Mouse (Mus musculus) thymus, postnatal 36 days (tissue): ENCODE data around the gene Trrap.
"Not testable (repeated sequence)": the region's sequence is repeated elsewhere in the genome, so short reads cannot be mapped to it uniquely, and the experiment has no call there.

Experiments
- DNase-seq, 2 experiments: peaks; one replicate each; pipeline ENCODE4 v3.0.0; 2022; ENCODE audit warnings: mixed read lengths in 2 of 2

Gene Trrap

DNA sequence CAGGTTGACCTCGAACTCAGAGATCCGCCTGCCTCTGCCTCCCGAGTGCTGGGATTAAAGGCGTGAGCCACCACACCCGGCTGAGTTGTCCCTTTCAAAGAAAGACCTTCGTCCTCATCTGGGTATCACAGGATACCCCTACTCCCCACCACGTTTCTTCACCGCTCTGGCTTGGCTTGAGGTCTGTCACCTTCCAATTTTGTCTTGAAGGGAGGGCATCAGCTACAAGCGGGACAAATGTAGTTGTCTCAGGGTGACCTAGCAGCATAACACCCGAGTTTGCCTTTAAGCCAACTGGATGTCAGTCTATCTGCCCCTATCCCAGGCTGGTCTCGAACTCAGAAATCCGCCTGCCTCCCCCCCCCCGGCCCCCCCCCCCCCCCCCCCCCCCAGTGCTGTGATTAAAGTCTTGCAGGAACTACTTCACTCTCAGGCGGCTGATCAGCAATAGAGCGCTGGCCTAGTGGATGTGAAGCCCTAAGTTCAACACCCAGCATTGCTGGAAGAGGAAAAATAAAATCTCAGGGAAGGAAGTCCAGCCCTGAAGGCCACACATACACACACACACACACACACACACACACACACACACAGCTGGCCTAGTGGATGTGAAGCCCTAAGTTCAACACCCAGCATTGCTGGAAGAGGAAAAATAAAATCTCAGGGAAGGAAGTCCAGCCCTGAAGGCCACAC is at the start of gene Trrap:
TSS of gene Trrap (plus strand) at position 627 of the 693 bp plus-strand sequence.
- DNase-seq: not testable (repeated sequence)

DNA sequence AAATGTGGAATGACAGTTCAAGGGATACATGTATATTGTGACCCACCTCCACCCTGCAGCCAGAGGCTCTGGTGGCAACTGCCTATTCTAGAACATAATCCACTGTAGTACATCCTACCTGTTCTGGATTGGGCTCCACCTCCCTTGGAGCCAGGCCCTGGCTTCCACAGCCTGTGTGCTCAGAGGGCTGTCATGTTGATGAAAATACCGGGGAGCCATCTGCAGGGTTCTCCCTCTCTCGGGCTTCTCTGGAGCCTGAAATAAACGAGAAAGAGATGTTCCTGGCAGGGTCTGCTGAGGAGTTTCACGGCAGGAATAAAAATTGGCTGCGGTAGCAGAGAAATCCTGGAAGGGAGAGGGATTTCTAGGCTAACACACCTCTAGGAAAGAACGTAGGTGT is 47.8 kb upstream of the Trrap start:
- no peak for DNase-seq

DNA sequence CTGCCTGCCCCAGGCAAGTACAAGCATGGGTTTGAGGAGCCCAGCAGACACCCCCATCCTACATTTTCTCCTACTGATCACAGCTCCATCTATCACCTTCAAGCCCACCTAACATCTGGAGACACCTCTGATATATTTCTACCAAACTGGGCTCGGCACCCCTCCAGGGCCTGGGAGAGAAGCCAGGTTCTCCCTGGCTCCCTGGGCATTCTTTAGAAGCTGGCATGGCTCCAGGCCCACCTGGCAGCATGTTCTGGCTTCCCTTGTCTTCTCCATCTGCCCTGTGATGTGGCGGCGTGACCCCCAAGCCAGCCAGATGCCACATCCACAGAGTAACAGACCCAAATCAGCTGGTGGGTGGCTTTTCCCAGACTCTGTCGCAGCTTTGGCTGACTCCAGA is 47.3 kb upstream of the Trrap start:
- no peak for DNase-seq

DNA sequence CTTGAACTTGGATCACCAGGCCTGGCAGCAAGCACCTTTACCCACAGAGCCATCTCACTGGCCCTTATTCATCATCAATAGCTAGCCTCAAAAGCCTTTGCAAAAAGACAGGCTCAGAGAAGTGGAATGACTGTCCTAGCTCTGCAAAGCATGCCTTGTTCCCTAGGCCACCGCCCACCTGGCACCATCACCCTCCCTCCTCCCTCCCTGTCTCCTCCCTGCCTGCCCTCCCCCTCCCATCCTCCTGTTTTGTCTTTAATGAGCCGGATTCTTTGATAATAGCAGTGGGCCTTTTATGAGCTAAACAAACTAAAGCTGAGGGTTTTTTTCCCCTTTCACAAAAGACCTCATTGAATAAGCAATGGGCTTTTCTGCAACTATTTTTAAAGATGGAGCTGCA is 42.6 kb upstream of the Trrap start:
- DNase-seq: no peak

DNA sequence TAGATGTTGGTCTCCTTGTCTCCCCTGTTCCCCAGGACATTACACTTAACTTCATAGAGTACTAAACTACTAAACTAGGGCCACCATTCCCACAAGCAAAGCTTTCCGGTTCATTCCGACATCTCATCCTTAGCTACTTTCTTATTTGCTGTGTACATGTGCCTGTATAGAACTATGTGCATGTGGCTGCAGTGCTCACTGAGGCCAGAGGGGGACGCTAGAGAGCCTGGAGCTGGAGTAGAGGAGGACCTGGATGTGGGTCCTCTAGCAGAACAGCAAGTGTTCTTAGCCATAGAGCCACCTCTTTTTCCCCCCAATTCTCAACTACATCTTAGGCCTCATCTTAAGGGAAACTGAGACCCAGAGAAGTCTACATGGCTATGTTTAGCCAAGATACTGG is 42.0 kb upstream of the Trrap start:
- no peak for DNase-seq

DNA sequence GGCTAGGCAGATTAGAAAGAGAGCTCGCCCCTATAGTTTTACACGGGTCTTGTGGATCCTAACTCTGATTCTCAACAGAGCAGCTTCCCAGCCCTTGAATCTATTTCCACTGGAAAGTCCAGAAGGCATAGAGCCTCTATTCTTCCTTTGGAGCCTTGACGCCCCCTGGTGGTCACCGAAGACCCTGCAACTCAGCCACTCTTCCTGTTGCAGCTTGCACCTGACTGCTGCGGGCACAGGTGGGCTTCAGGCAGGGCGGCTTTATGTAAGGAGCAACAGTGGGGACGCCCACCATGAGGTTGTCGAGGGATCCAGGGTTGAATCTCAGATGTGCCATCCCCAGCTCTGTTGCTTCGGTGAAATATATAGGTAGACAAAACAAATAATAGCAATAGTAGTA is 40.4 kb upstream of the Trrap start:
- peak; percentile 39 to 44 for DNase-seq

DNA sequence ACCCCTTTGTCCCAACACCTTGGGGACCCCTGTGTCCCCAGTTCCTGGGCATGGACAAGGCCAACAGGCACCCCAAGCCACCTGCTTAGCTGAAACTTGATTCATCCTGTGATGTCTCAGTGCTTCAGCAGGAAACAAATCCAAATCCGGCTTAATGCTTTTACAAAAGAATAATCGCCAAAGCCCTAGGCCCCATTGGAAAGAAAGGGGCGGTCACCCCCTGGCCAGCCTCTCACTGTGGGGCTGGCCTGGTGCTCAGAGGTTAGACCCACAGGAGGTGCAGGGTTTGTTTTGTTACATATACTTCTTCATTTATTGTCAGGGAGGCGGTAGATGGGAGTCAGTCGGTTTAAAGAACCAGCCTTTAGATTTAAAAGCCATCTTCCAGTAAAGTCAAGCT is 39.3 kb upstream of the Trrap start:
- no peak for DNase-seq

DNA sequence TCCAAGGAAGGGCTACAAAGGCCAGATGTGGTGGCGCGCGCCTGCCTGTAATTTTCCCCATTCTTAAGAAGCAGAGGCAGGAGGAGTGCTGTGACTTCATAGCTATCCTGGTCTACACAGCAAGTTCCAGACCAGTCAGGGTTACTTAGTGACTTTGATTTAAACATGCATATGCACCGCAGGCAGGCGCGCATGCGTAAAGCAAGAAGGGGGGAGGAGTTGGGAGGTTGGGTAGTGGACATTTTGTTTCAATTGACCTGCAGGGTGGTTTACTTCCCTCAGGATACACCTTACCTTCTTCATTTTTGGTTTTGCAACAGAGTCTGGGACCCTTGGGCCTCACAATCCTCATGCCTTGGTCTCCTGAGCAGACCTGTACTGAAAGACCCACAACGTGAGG is 38.3 kb upstream of the Trrap start:
- DNase-seq: no peak

DNA sequence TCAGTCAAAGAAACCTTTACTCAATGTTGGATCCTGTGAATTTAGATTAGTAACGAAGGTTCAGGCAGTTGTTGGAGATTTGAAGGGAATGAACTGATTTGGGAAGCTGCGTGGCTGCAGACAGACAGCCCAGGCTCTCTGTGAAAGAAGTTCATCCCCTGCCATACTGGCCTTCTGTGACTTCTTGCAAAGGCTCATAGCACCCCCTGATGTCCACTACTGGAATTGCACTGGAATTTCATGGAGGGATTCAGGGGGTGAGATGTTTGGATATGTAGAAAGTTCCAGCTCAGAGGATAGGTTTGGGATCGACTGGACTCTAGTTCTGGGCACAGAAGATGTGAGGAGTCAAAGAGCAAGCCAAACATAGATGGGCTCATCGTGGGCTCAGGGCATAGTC is 33.6 kb upstream of the Trrap start:
- DNase-seq: peak in 1 of 2 experiments; percentile 16

DNA sequence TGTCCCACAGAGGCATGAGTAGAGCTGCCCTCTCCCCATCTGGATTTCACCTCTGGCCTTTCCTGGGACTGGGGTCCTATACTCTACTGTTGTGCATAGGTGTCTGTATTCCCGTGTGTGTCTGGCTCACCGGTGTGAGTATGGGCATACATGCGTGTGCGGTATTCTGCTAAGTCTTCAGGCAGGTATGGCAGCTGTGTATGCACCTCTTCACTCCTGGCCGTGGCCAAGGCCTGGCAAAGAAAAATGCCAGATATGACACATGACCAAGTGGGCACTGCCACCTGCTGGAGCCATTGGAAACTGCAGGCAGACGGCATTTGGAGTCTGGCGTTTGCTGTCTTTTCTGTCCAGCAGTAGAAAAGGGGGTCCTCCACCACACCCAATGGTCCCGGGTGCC is 32.6 kb upstream of the Trrap start:
- peak; percentile 41 to 56 for DNase-seq

DNA sequence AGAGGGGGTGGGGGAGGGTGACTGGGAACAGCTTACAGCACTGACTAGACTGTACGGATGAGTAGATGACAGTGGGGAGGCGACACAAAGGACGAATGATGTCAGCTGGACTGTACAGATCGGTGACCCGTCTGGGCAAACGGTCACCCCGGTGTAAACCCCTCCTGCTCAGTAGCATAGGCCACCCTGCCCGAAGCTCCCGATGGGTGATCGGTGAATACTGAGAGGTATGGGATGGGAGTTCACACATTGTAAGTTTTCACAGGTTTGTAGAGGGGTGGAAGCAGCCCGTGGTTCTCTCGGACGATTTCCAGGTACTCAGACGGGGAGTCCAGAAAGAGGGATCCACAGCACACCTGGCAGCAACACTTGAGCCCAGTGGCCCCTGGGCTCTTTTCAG is 30.4 kb upstream of the Trrap start:
- no peak for DNase-seq

DNA sequence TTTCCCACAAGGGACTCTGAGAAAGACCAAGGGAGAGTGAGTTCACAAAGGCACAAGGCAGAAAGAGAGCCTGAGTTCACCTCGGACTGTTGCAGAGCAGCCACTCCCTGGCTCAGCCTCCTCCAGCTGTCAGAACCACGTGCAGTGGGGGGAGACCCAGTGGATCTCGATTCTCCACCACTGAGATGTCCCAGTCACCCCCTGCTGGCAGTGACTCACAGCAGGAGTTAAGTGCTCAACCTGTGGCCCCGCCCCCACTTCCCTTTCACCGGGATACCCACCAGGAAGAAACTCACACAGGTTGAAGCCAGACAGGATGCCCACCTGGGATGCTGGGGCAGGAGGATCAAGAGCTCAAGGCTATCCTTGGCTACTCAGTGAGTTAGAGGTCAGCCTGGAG is 15.1 kb upstream of the Trrap start:
- peak; percentile 34 to 50 for DNase-seq

DNA sequence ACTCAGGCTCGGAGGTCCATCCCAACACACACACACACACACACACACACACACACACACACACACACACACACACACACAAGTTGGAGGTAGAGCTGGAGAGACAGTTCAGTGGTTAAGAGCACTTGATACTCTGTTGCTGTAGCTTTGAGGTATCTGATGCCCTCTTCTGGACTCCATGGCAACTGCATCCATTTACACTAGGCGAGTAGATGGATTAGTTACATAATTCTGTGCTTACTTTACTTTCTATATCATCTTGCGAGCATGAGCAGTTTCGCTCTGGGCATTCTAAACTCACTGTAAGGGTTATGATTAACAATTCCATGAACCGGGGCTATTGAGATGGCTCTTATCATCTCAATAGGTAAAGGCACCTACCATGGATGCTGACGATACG is 14.5 kb upstream of the Trrap start:
- DNase-seq: peak; percentile 29 to 37

DNA sequence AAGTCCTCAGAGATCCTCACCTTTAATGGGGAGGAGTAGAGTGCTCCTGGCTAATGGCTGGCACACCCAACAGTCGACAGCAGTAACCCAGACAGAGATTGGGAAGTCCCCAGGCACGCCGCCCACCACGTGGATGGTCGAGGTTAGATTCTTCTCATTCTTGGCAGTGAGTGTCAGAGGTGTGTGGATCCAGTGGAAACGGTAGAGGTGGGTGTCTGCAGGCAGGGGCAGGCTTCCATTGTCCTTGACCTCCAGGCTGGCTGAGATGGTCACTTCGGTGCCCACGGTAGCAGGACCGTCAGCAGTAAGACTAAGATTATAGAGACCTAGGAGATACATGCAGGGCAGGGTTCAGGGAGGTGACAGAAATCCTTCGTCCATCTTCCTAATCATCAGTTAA is 12.3 kb upstream of the Trrap start:
- DNase-seq: no peak

DNA sequence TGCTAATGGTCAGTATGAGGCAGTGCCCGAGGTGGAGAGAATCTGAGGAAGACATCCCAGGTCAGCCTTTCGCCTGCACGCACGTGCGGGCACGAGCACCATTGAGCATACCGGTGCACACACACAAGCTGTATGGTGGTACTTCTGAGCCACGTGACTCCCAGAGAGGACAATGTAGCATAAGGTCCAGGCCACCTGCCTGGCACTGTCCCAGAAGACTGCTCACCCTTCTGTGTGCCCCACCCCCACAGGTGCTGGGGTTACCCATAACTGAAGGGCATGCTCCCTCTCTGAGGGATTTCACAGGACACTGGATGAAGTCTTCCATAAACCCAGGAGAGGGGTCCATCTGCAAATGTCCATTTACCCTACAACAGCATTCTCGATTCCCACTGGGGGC is 10.1 kb upstream of the Trrap start:
- DNase-seq: no peak

DNA sequence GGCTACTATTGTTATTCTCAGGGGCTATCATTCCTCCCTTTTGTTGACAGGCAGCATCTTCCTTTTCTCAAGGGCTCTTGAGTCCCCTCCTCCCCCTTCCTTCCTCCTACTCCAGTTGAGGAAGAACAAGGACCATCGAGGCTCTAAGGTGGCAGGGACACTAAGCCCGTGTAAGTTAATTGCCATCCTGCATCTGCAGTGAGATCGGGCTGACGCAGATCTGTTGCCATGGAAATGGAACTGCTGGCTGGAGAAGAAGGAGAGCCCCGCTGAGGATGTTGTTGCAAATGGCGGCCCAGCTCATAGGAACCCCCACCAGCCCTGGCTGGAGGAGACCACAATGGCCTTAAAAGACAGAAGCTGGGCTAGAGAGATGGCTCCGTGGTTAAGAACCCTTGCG is 9.1 kb upstream of the Trrap start:
- no peak for DNase-seq

DNA sequence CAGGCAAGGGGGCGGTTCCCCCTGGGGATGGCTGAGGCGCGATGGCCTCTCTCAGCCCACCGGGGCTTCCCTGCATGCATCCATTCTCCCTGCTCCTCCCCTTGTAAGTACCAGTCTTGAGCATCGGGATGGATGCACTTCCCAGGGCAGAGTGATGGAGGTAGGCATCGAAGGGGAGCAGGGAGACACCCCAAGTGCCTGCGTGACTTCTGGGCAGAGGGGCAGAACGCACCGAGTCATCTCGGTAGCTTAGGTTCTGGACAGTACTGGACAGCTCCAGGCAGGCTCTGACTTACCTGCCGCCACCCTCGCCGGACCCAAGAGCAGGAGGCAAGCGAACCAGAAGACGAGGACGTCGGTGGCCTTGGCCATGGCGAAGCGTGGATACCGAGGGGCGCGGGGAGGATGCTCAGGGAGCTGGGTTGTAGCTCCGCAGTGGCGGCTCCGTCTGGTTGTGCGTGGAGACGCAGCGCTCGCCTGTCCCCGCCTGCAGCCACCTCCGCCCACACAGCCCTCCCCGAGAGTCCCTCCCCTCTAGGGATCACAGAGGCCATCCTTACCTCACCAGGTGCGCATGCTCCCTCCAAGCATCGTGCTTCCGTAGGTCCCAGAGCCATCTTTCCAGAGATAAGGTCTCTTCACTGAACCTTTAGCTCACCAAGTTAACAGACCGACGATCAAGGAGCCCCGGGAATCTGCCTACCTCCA is 6.2 kb upstream of the Trrap start, which contains the start of gene Tmem130:
TSS of gene Tmem130 (minus strand) at position 658 of the 708 bp plus-strand sequence.
- peak in 1 of 2 experiments; percentile 20 for DNase-seq

DNA sequence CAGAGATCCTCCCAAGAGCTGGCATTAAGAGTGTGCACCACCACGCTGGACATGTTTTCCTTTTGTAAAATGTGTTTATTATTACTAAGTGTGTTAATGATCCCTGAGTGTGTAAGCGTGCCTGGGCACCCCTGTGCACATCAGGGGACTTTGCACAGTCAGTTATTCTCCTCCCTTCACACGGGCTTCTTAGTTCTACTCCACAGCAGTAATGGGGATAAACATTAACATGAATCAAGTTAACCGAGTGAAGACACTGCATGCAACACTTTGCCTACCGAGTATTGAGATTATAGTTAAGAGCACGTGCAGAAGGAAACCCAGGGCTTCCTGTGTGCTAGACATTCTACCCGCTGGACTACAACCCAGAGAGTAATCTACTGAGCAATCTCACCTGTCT is 1.5 kb upstream of the Trrap start:
- DNase-seq: no peak

DNA sequence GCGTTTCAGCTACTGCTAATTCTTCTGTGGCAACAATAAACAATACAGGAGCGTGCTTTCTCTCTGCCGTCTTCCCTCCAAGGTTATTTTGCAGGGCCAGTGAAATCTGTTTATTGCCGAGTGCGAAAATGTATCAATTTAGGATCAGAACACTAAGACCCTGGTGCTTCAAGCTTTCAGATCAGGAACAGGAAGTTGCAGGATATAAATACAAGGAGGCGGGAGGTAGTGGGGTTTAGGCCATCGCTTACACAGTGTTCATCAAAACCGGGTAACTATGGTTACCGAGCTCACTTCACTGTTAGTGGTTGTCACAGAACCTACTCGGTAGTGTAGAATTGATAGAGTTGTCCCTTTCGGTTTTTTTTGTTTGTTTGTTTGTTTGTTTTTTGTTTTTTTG is 886 bp upstream of the Trrap start:
- no peak for DNase-seq

DNA sequence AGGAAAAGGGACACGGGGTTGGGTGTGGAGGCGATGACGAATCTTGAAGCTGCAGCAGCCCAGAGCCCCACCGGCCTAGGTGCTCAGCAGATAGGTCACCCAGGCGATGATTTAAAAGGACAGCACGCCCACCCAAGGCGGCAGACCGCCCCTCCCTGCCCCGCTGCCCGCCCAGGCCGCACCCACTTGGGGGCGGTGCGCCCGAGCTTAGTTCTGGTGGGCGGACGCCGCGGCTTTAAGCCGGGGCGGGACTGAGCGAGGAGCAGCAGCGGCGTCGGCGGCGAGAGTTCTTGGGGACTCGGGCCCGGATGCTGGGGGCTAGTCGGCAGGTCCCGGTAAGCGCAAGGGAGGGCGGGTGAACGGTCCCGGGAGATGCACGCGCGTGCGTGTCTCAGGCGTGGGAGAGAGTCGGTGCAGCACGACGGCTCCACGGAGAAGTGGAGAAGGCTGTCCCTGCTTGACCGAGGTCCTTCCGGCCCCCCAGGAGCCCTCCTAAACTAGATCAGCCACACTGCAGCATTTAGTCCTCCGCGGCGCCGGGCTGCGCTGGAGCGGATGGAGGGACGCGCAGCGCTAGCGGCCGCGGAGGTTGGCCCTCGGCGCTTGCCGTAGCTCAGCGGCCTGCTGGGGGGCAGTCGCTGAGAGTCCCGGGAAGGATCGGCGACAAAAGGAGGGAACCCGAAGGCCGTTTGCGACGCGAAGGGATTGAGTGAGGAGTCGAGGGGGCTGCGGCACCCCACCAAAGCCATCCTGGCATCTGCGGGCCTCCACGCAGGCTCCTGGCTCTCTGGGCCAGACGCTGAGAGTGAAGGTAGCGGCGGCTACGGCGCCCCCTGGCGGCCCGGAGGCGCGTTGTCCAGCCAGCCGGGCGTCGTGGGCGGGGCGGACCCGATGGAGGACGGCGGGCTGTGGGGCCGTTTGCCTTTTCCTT is 644 bp downstream of the Trrap start:
- peak; percentile 92 to 93 for DNase-seq

DNA sequence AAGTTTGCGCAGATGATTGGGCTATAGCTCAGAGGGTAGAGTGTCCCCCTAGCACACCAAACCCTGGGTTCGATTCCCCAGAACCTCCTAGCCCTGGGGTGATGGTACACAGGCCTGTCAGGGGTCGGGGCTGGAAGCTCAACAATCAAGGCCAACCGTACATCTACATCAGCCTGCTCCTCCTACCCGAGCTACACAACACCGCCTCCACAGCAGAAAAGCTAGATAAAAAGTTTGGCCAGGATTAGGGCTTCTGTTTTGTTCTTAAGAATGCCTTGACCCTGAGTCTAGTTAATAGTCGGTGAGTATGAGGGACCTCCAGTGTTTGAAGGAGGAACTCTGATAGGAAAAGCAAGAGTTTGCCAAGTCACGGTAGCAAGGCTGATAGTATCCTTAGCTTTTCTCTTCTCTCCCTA is 1.5 kb downstream of the Trrap start:
- no peak for DNase-seq

DNA sequence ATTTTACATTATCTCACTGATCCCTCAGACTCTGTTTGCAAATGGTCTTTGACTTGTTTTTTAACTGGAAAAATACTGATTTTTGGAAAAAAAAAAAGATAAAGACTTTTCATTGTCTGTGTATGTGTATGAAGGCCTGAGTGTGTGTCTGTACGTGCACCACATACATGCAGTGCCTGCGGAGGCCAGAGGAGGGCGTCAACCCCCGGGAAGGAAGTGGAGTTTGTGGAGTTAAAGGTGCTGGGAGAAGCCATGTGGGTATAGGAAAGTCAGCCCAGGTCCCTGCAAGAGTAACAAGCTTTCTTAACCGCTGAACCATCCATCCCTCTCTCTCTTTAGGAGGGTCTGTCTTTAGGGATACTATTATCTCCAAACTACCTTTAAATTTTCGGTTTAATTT is 5.7 kb downstream of the Trrap start:
- no peak for DNase-seq

DNA sequence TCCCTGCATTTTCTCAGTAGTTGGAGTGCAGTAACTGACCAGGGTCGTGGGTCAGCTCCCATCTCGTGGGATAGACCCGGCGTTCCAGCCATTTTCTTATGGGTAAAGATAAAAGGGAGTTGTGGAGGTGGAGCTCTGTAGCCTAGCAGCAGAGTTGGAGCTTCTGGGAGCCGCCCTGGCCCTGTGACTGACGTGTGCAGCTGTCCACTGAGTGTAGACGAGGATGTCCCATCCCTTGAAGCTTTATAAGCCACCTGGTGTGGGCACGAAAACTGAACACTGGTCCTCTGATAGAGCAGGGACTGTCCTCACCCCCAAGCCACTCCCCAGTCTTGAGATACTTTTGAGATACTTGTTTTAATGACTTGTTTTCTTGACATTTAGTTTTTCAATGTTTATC is 13.1 kb downstream of the Trrap start:
- no peak for DNase-seq

DNA sequence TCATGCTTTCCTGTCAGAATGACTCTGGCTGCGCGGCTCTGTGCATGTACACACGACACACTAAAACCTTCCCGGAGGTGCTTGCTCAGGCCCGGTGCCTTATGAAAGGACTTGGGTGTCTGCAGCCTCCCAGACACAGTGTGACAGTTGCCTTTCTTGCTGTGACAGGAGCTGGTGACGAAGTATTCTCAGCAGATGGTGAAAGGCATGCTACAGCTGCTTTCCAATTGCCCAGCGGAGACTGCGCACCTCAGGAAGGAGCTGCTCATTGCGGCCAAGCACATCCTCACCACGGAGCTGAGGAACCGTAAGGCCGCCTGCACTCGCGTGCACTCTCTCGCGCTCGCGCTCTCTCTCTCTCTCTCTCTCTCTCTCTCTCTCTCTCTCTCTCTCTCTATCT is 18.9 kb downstream of the Trrap start:
- DNase-seq: no peak
